Mouse (Mus musculus) spleen, adult 18-20 months (tissue): Measurements from ENCODE around the gene Cnot9.
"Not testable (repeated sequence)": the region's sequence is repeated elsewhere in the genome, so short reads cannot be mapped to it uniquely, and the experiment has no call there.

Experiments
- DNase-seq, 2 experiments: peaks; one replicate each; pipeline ENCODE4 v3.0.0; 2022; ENCODE audit warnings: mixed read lengths in 2 of 2

Gene Cnot9

GRCm38 (mm10) chr1:74505721-74506464 lies at the start of gene Cnot9:
Gene Cnot9 (plus strand): TSS chr1:74506058.
- DNase-seq, result peak; percentile 100

DNA sequence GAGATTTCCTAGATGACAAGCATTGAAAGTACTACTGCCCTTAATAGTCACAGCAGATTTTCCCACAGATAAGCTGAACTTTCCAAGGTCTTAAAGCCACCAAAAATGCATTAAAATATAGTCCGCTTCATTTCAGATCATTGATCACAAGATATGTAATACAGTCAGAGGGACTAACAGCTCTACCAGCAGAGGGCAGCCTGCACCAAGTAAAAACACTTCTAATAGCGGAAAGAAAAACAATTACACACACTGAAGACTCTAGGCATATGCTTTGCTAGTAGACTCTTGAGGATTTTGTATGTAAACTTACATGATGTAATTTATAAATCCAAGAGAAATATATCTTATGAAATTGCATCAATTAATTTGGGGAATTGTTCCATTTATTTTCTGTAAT lies 45.6 kb upstream of the Cnot9 start:
- peak in 1 of 2 experiments; percentile 33 for DNase-seq

DNA sequence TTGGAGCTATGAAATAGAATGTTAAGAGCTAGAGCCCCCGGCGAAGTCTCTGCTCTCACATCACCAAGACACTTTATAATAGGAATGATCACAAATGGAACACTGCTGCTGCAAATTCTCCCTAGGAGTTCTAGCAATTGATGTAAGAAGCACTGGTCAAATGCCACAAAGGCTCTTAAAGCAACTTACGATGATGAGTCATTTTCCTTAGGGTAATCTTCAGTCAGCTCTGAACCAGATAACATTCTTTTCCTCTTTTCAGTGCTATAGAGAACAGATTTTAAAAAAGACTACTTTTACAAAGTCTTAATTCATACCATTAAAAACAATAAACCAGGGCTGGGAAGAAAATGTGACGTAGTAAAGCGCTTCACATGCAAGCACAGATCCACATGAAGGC lies 20.1 kb upstream of the Cnot9 start:
- DNase-seq, result no peak

DNA sequence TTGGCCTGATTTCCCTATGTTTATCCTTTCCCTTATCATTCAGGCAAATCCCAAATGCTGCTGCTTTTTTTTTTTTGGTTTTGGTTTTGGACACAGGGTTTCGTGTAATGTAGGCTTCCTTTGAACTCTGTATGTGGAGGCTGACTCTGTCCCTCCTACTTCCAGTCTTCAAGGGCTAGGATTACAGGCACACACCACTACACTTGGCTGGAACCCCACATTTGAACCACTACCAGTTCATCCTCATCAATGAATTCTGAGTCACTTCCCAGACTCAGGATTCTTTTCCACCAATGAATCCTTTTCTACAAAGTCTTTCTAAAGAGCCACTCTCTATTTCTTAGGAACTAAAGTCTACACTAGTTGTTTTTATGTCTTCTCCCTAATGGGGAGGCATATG lies 4.8 kb upstream of the Cnot9 start:
- DNase-seq, result no peak

GRCm38 (mm10) chr1:74505393-74505720 lies 501 bp upstream of the Cnot9 start:
- DNase-seq, result no peak

DNA sequence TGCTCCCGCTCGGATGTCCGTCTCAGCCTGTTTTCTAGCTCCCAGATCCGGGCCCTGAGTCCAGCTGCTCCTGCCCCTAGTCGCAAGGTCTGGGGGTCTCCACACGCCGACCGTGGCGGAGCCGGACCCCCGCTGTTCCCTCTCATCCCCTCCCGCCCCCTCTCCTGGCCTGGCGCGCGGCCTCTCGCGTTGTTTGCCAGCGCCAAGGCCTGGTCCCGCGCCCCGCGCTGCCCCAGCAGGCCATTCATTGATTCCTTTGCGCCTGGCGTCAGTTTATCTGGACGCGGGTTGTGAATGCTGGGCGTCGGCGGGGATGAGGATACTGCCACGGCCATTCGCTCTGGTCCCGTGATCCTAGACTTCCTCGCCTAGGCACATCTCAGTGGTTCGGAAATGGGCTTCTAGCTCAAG lies 618 bp downstream of the Cnot9 start:
- DNase-seq, result no peak

GRCm38 (mm10) chr1:74507780-74508179 lies 1.9 kb downstream of the Cnot9 start:
- no peak for DNase-seq

GRCm38 (mm10) chr1:74511306-74511705 lies 5.4 kb downstream of the Cnot9 start:
- DNase-seq, result no peak

DNA sequence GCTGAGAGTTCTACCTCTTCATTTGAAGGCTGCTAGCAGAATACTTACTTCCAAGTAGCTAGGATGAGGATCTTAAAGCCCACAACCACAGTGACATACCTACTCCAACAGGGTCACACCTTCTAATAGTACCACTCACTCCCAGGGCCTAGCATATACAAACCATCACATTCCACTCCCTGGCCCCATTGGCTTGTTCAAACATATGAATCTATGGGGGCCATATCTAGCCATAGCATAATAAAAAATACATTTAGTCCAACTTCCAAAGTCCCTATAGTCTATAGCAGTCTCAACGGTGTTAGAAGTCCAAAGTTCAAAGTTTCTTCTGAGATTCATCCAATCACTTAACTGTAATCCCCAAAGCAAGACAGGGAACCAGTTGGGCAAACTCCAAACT lies 7.1 kb downstream of the Cnot9 start:
- not testable (repeated sequence) for DNase-seq

- no peak for DNase-seq
Observed at GRCm38 (mm10) chr1:74519875-74520274, 14.0 kb downstream of the Cnot9 start.

GRCm38 (mm10) chr1:74524746-74525145 lies 18.9 kb downstream of the Cnot9 start:
- DNase-seq, result no peak

- no peak for DNase-seq
Observed at GRCm38 (mm10) chr1:74528589-74528988, 22.7 kb downstream of the Cnot9 start.

GRCm38 (mm10) chr1:74538650-74539049 lies 32.8 kb downstream of the Cnot9 start:
- DNase-seq, result no peak

DNA sequence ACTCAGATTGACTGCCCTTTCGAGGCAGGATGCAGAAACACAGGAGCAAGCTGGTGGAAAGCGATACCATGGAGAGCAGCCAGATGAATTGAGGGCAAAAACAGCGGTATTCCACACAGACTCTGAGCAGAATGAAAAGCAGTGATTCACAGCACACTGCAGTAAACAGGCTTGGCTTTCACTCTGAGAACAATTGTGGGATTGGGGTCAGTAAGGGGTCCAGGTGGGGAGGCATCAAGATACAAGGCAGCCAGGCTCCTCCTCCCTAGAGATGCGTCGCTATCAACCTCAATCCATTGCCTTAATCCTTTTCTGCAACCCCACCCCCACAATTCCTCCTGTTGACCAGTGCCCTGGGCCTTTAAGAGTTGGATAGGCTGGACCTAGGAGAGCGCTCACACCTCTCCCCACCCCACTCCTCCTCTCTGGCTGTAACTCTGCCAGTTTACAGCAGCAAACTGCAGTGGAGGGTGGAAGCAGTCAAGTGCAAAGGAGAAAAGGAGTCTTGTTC lies 36.6 kb downstream of the Cnot9 start, which contains the start of gene Plcd4:
Gene Plcd4 (plus strand): TSS at position 438 of the 511 bp plus-strand sequence.
- DNase-seq, result no peak

DNA sequence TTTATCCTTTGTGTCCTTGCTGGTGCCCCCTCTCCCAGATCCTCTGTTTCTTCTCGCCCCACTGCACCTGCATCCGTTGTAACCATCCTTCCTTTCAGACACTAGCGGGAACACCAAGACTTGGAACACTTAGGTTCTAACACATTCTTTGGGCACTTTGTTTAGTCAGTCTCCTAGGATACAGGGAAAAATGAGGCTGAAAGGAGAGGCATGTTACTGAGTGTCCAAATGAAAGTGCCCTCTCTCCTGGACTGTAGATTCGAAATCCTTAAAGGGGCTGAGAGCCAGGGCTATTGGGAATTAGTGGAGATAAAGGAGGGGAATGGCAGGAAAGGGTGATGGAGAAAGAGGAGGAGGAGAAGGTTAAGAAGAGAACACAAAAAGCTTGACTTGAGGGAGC lies 38.3 kb downstream of the Cnot9 start, which contains the start of gene Usp37:
Gene Usp37 (minus strand): TSS at position 101 of the 400 bp plus-strand sequence.
- no peak for DNase-seq

DNA sequence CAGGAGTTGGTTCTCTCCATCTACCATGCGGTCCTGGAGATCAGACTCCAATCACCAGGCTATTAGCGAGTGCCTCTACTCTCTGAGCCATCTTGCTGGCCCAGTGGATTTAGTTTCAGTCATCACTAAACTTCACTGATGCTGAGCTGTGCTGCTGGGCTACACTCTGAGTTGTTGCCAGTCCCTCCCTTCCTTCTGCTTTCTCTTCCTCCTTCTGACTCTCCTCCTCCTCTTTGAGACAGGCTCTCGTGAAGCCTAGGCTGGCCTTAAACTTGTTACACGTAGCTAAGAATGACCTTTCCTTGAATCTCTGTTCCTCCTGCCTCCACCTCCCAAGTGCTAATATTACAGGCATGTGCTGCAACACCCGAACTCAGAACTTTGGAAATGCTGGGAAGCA lies 53.2 kb downstream of the Cnot9 start:
- DNase-seq, result no peak

DNA sequence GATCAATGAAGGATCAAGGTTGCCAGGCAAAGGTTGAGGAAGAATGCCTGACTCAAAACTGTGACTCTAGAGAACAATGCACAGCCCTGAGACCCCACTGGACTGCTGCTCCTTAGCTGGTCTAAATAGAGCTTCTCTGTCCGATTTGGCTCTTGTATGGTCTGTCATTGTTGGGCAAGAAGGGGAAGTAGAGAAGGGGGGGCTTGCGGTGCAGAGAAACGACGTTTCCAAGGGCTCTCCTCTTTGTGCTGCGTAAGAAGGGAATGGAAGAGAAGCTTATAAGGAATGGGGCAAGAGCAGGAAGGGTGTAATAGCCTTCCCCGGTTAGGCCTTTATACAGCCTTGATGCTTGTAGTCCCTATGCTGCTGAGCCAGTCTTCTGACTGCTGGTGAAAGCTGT lies 60.0 kb downstream of the Cnot9 start:
- no peak for DNase-seq

DNA sequence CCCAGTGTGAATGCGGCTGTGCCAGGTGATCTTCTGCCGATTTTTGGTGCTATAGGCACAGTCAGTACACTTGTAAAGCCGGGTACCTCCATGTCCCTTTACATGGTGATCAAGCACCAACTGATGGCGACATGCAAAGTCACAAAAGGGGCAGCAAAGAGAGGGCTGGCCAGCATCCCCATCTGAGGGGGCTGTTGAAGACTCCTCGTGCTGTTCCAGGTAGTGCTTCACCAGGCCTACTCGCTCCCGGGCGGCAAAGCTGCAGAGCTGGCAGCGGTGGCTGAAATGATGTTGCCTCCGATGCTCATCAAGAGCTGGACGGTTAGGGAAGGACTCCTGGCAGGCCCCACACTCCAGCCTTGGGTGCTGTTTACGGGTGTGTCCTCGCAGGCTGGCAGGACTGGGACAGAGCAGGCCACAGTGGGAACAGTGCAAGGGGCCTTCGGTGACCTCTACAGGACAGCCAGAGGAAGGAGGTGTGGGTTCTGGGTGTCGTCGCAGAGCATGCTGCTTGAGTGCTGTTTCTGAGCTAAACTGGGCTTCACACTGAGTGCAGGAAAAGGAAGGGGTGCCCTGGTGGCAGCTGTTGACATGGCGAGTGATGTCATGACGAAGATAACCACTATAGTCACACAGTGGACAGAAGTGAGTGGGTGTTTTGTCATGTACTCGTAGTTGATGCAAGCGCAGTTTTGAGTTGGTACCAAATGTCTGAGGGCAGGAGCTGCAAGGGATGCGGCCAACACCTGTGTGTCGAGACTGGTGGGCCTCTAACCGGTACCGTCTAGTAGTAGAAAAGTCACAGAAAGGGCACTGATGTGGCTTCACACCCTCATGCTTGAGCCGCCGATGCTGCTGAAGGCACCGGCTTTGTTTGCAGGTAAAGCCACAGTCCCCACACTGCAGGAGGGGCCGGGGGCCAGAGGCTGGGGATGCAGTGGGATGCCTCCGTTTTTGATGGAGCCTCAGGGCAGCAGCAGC lies 64.2 kb downstream of the Cnot9 start:
- no peak for DNase-seq
